Mouse (Mus musculus) spleen, adult 2 months (tissue): Measurements from ENCODE around the gene BC005561. TPM values are rescaled to one million over a fixed set of nuclear protein-coding genes. Genes with fewer than 3 reads are reported as not detected.
A peak's percentile ranks its signal among the peaks of the same experiment; 100 is the strongest.
"Not testable (repeated sequence)": the region's sequence is repeated elsewhere in the genome, so short reads cannot be mapped to it uniquely, and the experiment has no call there.

Experiments
- DNase-seq, 2 experiments: peaks; one replicate each; pipeline versions ENCODE4 v3.0.0 to v3.0.0-alpha.2; 2012 to 2021; ENCODE audit warnings: low spot score in 2 of 2, low read depth in 1 of 2
- H3K27ac ChIP-seq: fragments of 200-500 bp; 2 replicates; pipeline ENCODE4 v1.5.1; 2012; ENCODE audit warnings: low read length, inconsistent platforms; ENCODE audit not compliant: insufficient read depth
- H3K27me3 ChIP-seq: fragments of 200-500 bp; 2 replicates; pipeline ENCODE4 v1.6.1; 2012; ENCODE audit warnings: mild to moderate bottlenecking, moderate library complexity, low read length, inconsistent platforms; ENCODE audit not compliant: control insufficient read depth, insufficient read depth
- H3K36me3 ChIP-seq: fragments of 200-500 bp; 2 replicates; pipeline ENCODE4 v1.6.1; 2012; ENCODE audit warnings: mild to moderate bottlenecking, low read length, inconsistent platforms; ENCODE audit not compliant: control insufficient read depth, insufficient read depth
- H3K4me1 ChIP-seq: fragments of 200-500 bp; 2 replicates; pipeline ENCODE4 v1.6.1; 2011; ENCODE audit warnings: inconsistent platforms; ENCODE audit not compliant: control insufficient read depth, insufficient read depth, insufficient read length
- H3K4me3 ChIP-seq: fragments of 200-500 bp; 2 replicates; pipeline ENCODE4 v1.5.1; 2011; ENCODE audit warnings: mild to moderate bottlenecking, inconsistent platforms; ENCODE audit not compliant: insufficient read depth, insufficient read length; ENCODE audit errors: extremely low read depth
- CTCF ChIP-seq: fragments of 200-500 bp; IDR thresholded peaks from 2 replicates; pipeline ENCODE4 v1.5.1; 2011; ENCODE audit warnings: mild to moderate bottlenecking, inconsistent platforms; ENCODE audit not compliant: insufficient read depth, insufficient read length, insufficient replicate concordance; ENCODE audit errors: extremely low read depth
- POLR2A ChIP-seq: fragments of 200-500 bp; IDR thresholded peaks from 2 replicates; pipeline ENCODE4 v1.6.1; 2011; ENCODE audit warnings: low read depth, low read length, inconsistent platforms
- WGBS: fragments of 180-500 bp; shearing (Covaris S2); methylation state at CpG from one replicate; pipeline ENCODE4 v1.1.7; 2018; 5-methylcytosine and 5-hydroxymethylcytosine counted together
- polyA plus RNA-seq: library from polyadenylated mRNA; depleted of rRNA; stranded (reverse); fragments of >200 nt; gene quantifications from 2 replicates; pipeline ENCODE4 v1.2.3, GENCODE M21; 2012

BC005561 gene
- polyA plus RNA-seq, 1 experiment: 0.53 TPM

DNA sequence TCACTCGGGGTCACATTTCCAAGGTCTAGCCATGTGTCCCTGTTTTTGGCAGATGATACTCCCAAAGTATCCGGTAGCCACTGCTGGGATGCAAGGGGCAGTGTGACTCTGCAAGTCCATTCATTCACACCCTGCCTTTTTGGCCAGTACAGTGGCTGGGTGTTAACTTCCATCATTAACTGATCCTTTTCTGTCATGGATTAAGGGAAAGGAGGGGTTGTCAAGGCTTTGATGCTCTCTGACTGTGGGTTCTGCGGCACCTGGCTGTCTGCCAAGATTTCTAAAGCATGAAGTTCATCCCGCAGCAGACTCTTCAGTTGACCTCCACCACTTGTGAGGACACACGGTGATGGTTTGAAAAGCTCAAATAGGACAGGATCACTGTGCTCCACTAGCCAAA is 16.6 kb upstream of the BC005561 start:
- Histone ChIP-seq H3K27me3 (no peaks in the 10 kb centered on the region), H3K27ac (no peak overlapping the region), H3K4me1 (no peaks in the 10 kb centered on the region), H3K36me3 (no peaks in the 10 kb centered on the region), H3K4me3 (no peak overlapping the region)
- no peak for DNase-seq
- 69% methylated on average over 5 of the region's 5 CpGs for WGBS
- no peak for TF ChIP-seq CTCF

DNA sequence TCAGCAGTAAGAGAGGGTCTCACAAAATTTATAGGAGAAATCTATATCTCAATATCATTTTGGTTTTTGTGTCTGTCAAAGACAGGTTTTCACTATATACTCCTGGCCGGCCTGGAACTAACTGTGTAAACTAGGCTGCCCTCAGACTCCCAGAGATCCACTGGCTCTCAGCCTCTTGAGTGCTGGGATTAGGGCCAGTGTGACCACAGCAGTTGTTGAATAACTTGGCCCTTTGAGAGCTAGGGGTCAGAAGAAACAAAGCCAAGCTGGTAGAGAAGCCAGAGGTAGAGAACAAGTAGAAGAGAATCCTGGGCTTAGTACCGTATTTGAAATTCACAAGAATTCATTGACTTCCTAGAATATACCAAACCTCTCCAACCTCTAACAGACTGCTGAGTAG is 3.3 kb upstream of the BC005561 start:
- 93% methylated on average over 2 of the region's 2 CpGs for WGBS
- Histone ChIP-seq H3K27ac (no peak overlapping the region), H3K4me3 (no peak overlapping the region), H3K36me3 (no peaks in the 10 kb centered on the region), H3K4me1 (no peaks in the 10 kb centered on the region), H3K27me3 (no peaks in the 10 kb centered on the region)
- no peak for DNase-seq
- no peak for TF ChIP-seq POLR2A
- no peak for TF ChIP-seq CTCF

GRCm38 (mm10) chr5:104507829-104508194 is 340 bp upstream of the BC005561 start:
- Histone ChIP-seq H3K27me3 (no peaks in the 10 kb centered on the region), H3K4me3 (peak overlapping the region; percentile 75), H3K4me1 (no peaks in the 10 kb centered on the region), H3K36me3 (no peaks in the 10 kb centered on the region), H3K27ac (no peak overlapping the region)
- 6% methylated on average over 2 of the region's 2 CpGs for WGBS
- no peak for DNase-seq
- no peak for TF ChIP-seq CTCF
- no peak for TF ChIP-seq POLR2A

DNA sequence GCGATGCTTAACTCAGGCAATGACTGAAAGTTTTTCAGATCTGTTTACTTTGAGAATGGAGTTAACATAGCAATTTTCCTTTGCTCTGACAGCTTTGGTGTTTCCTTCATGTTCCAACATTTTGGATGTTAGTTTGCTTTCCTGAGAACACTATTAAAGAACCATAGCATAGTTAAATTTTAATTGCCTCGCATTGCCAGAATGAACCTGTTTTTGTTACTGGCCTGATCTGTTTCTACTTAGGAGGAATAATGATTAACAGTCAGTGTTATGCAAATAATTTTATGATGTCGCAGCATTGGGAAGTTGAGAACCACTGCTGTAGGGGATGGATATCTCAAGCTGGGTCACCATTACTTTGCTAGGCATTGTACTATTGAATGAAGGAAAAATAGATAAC is 3.1 kb downstream of the BC005561 start:
- DNase-seq: no peak
- no peaks in the 10 kb centered on the region; the same call in 1 of the 2 replicates for H3K36me3 ChIP-seq
- H3K4me3 ChIP-seq: no peak overlapping the region
- H3K4me1 ChIP-seq: no peaks in the 10 kb centered on the region
- WGBS: 96% methylated on average over 3 of the region's 3 CpGs
- no peak for TF ChIP-seq CTCF
- H3K27ac ChIP-seq: no peak overlapping the region
- H3K27me3 ChIP-seq: no peaks in the 10 kb centered on the region

- no peak for DNase-seq
- Histone ChIP-seq H3K4me3 (no peak overlapping the region), H3K36me3 (peaks cover 7% of the 10 kb centered on the region), H3K4me1 (no peaks in the 10 kb centered on the region), H3K27me3 (no peaks in the 10 kb centered on the region), H3K27ac (no peak overlapping the region)
- WGBS: 89% methylated on average over 1 of the region's 1 CpGs
- TF ChIP-seq CTCF: no peak
- TF ChIP-seq POLR2A: no peak
Observed at GRCm38 (mm10) chr5:104538612-104539011, 30.5 kb downstream of the BC005561 start.

DNA sequence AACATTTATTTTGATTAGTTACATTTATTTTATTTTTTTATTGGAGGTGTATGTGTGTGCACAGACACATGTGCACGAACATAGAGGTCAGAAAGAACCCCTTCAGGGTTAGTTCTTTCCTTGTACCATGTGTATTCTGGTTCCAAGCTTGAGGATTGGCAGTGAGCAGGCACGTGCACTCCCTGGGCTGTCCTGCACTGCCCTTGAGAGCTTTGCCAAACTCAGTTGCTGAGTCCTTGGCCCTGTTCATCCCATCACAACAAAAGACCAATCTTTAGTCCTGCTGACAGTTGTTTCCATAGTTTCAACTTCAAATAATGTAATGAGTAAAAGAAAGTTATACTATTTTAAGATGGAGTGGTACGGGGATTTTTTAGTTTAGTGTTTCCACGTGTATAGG is 31.2 kb downstream of the BC005561 start:
- Histone ChIP-seq H3K27me3 (no peaks in the 10 kb centered on the region), H3K4me1 (no peaks in the 10 kb centered on the region), H3K27ac (no peak overlapping the region), H3K36me3 (peaks cover 7% of the 10 kb centered on the region), H3K4me3 (no peak overlapping the region)
- TF ChIP-seq CTCF: no peak
- no peak for TF ChIP-seq POLR2A
- 91% methylated on average over 4 of the region's 4 CpGs for WGBS
- no peak for DNase-seq

DNA sequence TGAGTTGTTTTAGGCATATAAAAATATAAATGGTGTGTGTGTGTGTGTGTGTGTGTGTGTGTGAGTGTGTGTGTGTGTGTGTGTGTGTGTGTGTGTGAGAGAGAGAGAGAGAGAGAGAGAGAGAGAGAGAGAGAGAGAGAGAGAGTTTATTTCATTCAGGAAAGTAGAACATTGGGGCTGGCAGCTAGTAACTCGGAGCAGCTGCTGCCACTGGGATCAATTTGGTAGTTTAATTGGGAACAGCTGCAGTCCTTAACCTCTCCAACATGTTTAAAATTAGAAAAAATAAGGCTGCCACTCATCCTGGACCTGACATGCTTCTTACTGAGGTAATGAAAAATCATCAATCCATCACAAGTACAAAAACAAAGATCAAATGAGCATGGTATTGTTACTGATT is 59.9 kb downstream of the BC005561 start:
- 56% methylated on average over 1 of the region's 1 CpGs for WGBS
- not testable (repeated sequence) for H3K36me3 ChIP-seq, H3K4me1 ChIP-seq, H3K27me3 ChIP-seq, H3K4me3 ChIP-seq, H3K27ac ChIP-seq, DNase-seq
